Mouse (Mus musculus): ENCODE data around the gene Ube2j1. TPM values are rescaled to one million over a fixed set of nuclear protein-coding genes. Genes with fewer than 3 reads are reported as not detected.
"Not testable (repeated sequence)": the region's sequence is repeated elsewhere in the genome, so short reads cannot be mapped to it uniquely, and the experiment has no call there.

The Ube2j1 gene
- total RNA-seq (2021): 100 to 1,000 TPM in 1 of 2 experiments, 10 to 100 TPM in 1; 92.7 to 100 TPM
- long read RNA-seq, transcript Ube2j1-202 (8 exons, 3,530 nt): major isoform, 43 of 127 reads
- long read RNA-seq, partial matches to known transcripts: 3 of 127 reads
- long read RNA-seq, other reads (novel, unspliced or antisense): 81 of 127 reads

GRCm38 (mm10) chr4:33031195-33031960, at the start of gene Ube2j1:
Ube2j1 (plus strand) TSS chr4:33031416.
- DNase-seq (ENCODE audit: low spot score in 2 of 2): peak; percentile 83 to 88

GRCm38 (mm10) chr4:32981617-32982016, 49.6 kb upstream of the Ube2j1 start:
- DNase-seq (ENCODE audit: low spot score in 2 of 2): no peak

GRCm38 (mm10) chr4:32982041-32982715, 49.0 kb upstream of the Ube2j1 start:
- DNase-seq (ENCODE audit: low spot score in 2 of 2): no peak

- peak; percentile 10 to 35 for DNase-seq (ENCODE audit: low spot score in 2 of 2)
Measured at GRCm38 (mm10) chr4:32982716-32983175, 48.5 kb upstream of the Ube2j1 start, which contains the start of gene Rragd. Rragd (plus strand) TSS chr4:32983037.

- peak; percentile 25 to 60 for DNase-seq (ENCODE audit: low spot score in 2 of 2)
Measured at GRCm38 (mm10) chr4:32983176-32984155, 47.8 kb upstream of the Ube2j1 start.

- peak in 1 of 2 experiments; percentile 13 for DNase-seq (ENCODE audit: low spot score in 2 of 2)
Measured at GRCm38 (mm10) chr4:32984242-32984641, 47.0 kb upstream of the Ube2j1 start.

- DNase-seq (ENCODE audit: low spot score in 2 of 2): peak in 1 of 2 experiments; percentile 29
Measured at GRCm38 (mm10) chr4:32984801-32985675, 46.2 kb upstream of the Ube2j1 start.

GRCm38 (mm10) chr4:32985684-32986083, 45.5 kb upstream of the Ube2j1 start:
- no peak for DNase-seq (ENCODE audit: low spot score in 2 of 2)

GRCm38 (mm10) chr4:32987006-32987405, 44.2 kb upstream of the Ube2j1 start:
- no peak for DNase-seq (ENCODE audit: low spot score in 2 of 2)

- no peak for DNase-seq (ENCODE audit: low spot score in 2 of 2)
Measured at GRCm38 (mm10) chr4:32989346-32989745, 41.9 kb upstream of the Ube2j1 start.

GRCm38 (mm10) chr4:32994168-32994567, 37.0 kb upstream of the Ube2j1 start:
- no peak for DNase-seq (ENCODE audit: low spot score in 2 of 2)

- no peak for DNase-seq (ENCODE audit: low spot score in 2 of 2)
Measured at GRCm38 (mm10) chr4:32996083-32996482, 35.1 kb upstream of the Ube2j1 start.

GRCm38 (mm10) chr4:32997571-32997970, 33.6 kb upstream of the Ube2j1 start:
- no peak for DNase-seq (ENCODE audit: low spot score in 2 of 2)

- no peak for DNase-seq (ENCODE audit: low spot score in 2 of 2)
Measured at GRCm38 (mm10) chr4:32998996-32999395, 32.2 kb upstream of the Ube2j1 start.

GRCm38 (mm10) chr4:33002081-33002480, 29.1 kb upstream of the Ube2j1 start:
- no peak for DNase-seq (ENCODE audit: low spot score in 2 of 2)

GRCm38 (mm10) chr4:33005595-33006470, 25.4 kb upstream of the Ube2j1 start:
- not testable (repeated sequence) for DNase-seq (ENCODE audit: low spot score in 2 of 2)

GRCm38 (mm10) chr4:33006844-33007243, 24.4 kb upstream of the Ube2j1 start:
- no peak for DNase-seq (ENCODE audit: low spot score in 2 of 2)

GRCm38 (mm10) chr4:33007443-33008217, 23.6 kb upstream of the Ube2j1 start:
- no peak for DNase-seq (ENCODE audit: low spot score in 2 of 2)

Data from layer of hippocampus, adult 18-20 months (tissue).